Mouse (Mus musculus) heart, adult 9 months (tissue): ENCODE data around the gene Tnp2.

ENCODE experiments used
- DNase-seq, 2 experiments: peaks; one replicate each; pipeline ENCODE4 v3.0.0; 2022; ENCODE audit warnings: low spot score in 2 of 2

Tnp2 gene

GRCm38 (mm10) chr16:10769661-10770060 is 18.8 kb downstream of the Tnp2 start:
- DNase-seq, result no peak

- DNase-seq, result no peak
These were observed 19.6 kb downstream of the Tnp2 start for GRCm38 (mm10) chr16:10768821-10769220.

GRCm38 (mm10) chr16:10767158-10767557 is 21.3 kb downstream of the Tnp2 start:
- peak; percentile 46 to 75 for DNase-seq

- DNase-seq, result peak in 1 of 2 experiments; percentile 33
These were observed 24.1 kb downstream of the Tnp2 start for GRCm38 (mm10) chr16:10764323-10764722.

GRCm38 (mm10) chr16:10763540-10764264 is 24.8 kb downstream of the Tnp2 start:
- no peak for DNase-seq

- peak in 1 of 2 experiments; percentile 29 for DNase-seq
These were observed 25.8 kb downstream of the Tnp2 start for GRCm38 (mm10) chr16:10762569-10763180.

- peak; percentile 51 to 54 for DNase-seq
These were observed 27.3 kb downstream of the Tnp2 start for GRCm38 (mm10) chr16:10761182-10761581.

- no peak for DNase-seq
These were observed 32.3 kb downstream of the Tnp2 start for GRCm38 (mm10) chr16:10756168-10756567.

GRCm38 (mm10) chr16:10754521-10755296 is 33.8 kb downstream of the Tnp2 start:
- DNase-seq, result no peak

- no peak for DNase-seq
These were observed 38.6 kb downstream of the Tnp2 start for GRCm38 (mm10) chr16:10749824-10750223.

- no peak for DNase-seq
These were observed 39.2 kb downstream of the Tnp2 start for GRCm38 (mm10) chr16:10749226-10749625.

- DNase-seq, result peak; percentile 65 to 75
These were observed 47.4 kb downstream of the Tnp2 start for GRCm38 (mm10) chr16:10741082-10741481.

- peak in 1 of 2 experiments; percentile 58 for DNase-seq
These were observed 48.5 kb downstream of the Tnp2 start for GRCm38 (mm10) chr16:10739854-10740398.

GRCm38 (mm10) chr16:10738866-10739265 is 49.6 kb downstream of the Tnp2 start:
- DNase-seq, result no peak
